Mouse (Mus musculus) small intestine, adult 10 weeks (tissue): ENCODE measurements around the gene Mphosph6. TPM values are rescaled to one million over a fixed set of nuclear protein-coding genes. Genes with fewer than 3 reads are reported as not detected.

ENCODE experiments used
- polyA plus RNA-seq: library from polyadenylated mRNA; stranded (reverse); fragments of 350-450 nt; fragmentation: Illumina TruSeq; extraction: RNeasy Lipid Tissue Mini Kit (QIAGEN cat#74804); gene quantifications from one replicate; pipeline ENCODE4 v1.2.3, GENCODE M21; 2014; ENCODE audit warnings: low replicate concordance

The Mphosph6 gene
- polyA plus RNA-seq: 45.5 TPM

DNA sequence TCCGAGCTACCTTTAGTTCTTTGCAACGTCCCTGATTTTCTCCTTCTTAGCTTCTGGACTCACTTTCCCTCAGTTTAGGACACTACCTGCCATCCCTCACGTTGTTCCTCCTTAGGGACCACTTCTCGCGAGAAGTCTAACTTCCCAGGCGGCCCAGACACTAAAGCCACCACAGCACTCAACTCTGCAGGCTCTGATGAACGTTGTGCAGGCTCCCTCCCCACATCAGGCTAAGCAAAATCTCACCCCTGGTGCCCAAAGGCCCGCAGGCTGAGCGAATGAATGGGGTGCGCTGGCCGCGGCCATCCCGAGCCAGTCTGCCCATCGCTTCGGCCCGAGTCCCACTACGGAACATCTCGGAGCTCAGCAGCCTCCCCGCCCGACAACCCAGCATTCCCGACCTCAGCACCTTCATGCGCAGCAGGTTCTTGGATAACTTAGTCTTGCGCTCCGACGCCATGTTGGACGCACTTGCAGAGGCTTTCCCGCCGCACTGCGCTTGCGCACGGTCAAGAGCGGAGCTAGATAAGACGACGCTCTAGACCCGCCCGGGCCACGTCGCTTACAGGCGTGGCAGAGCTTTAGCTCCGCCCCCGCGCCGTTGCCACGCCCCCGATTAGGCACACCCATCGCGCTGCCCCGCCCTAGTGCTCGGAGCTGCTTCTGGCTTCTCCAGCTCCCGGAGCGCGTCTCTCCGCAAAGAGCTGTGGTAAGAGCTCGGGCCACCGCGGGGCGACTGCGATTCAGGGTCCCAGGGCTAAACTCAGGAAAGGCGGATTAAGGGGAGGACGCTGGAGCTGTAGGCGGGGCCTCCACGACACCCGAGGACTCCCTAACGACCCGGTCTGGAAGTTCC lies at the start of gene Mphosph6:
Gene Mphosph6, minus strand, starts transcription at position 501 of the 856 bp plus-strand sequence.

Other genes starting within 250 kb of the Mphosph6 start
- 8.7 TPM for gene Sdr42e1, start 128.3 kb downstream of the Mphosph6 start, polyA plus RNA-seq
- 37.2 TPM for gene Hsd17b2, start 100.0 kb downstream of the Mphosph6 start, polyA plus RNA-seq